Mouse (Mus musculus) cerebellum, postnatal 25 days (tissue): ENCODE data around the gene H2-Ke6.
"Not testable (repeated sequence)": the region's sequence is repeated elsewhere in the genome, so short reads cannot be mapped to it uniquely, and the experiment has no call there.

Experiments
- DNase-seq, 2 experiments: peaks; one replicate each; pipeline ENCODE4 v3.0.0; 2021; ENCODE audit warnings: mixed read lengths in 2 of 2

The H2-Ke6 gene

DNA sequence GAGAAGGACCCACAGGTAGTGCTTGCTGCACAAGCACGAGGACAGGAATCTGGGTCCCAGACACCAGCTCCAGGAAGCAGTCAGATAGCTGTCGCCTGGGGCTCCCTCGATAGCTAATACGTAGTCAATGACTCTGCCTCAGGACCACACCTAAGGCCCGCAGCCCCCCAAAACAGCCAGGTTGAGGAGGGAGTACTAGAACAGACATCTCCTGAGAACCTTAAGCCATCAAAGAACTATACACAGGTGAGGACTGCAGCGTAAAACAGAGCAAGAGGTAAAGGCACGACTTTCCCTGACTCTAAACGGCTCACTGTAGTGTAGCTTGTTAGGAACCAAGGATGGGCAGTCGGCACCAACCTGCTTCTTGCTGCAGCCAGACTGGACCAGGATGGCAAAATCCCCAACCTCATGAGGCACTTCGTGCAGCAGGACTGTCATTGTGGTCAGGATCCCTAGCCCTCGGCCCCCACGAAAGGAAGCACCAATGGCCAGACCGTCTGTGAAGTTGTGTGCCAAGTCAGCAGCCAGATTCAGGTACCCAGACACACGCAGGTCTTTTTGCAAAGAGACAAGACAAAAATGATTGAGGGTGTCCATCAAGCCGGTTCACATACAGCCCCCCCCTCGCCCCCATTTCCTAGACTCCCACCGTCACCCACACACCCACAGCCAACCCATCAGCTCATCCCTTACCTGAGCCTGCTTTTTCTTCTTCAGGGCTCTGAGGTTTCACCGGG lies 1.5 kb upstream of the H2-Ke6 start:
- peak in 1 of 2 experiments; percentile 24 for DNase-seq

DNA sequence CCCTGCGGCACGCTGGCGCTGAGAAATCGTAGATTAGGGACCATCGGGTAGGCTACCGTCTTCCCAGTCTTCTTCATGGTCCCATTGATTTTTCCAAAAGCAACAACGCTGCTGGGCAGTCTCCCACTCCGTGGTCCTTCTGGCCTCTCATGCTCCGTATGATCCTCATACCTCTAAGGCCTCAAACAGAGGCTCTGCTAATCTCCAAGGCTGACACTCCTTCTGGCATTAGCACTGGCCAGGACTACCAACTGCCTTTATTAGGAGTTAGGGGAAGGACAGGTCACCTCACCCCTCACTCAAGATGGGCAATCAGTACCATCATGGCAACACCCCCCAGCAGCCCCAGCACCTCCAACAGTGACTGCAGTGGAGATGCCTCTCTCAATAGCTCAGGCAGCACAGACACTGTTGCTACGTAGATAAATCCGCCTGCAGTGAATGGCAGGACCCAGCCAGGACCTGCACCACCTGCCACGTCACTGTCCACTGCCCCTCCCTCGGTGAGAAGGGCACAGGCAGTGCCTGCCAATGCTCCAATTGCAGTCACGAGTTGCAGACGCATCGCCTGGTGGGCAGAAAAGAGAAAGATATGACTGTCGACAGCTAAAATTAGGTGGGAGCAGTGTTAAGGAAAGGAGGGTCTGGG lies 765 bp upstream of the H2-Ke6 start:
- peak in 1 of 2 experiments; percentile 23 for DNase-seq

- peak in 1 of 2 experiments; percentile 18 for DNase-seq
These were observed 774 bp downstream of the H2-Ke6 start for GRCm38 (mm10) chr17:34026917-34027655.

DNA sequence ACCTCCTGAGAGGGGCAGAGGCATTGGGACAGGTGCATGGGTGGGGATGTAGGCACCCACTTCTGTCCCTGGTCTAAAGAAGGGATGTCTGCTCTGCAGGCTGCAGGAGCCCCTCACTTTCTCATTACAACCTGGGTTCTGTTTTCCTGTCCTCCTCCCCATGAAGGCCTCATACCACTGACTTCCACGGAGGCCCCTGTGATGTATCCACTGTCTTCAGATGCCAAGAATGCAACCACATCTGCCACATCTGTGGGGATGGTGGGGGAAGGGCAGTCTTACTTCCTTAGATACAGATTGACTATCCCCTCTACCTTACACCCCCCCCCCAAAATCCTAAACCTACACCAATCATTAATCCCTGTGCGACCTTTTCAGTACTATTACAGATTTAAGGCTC lies 1.6 kb downstream of the H2-Ke6 start:
- no peak for DNase-seq

GRCm38 (mm10) chr17:34025756-34026151 lies 2.1 kb downstream of the H2-Ke6 start:
- DNase-seq: peak in 1 of 2 experiments; percentile 25

- DNase-seq: peak in 1 of 2 experiments; percentile 64
These were observed 2.8 kb downstream of the H2-Ke6 start for GRCm38 (mm10) chr17:34024861-34025755.

DNA sequence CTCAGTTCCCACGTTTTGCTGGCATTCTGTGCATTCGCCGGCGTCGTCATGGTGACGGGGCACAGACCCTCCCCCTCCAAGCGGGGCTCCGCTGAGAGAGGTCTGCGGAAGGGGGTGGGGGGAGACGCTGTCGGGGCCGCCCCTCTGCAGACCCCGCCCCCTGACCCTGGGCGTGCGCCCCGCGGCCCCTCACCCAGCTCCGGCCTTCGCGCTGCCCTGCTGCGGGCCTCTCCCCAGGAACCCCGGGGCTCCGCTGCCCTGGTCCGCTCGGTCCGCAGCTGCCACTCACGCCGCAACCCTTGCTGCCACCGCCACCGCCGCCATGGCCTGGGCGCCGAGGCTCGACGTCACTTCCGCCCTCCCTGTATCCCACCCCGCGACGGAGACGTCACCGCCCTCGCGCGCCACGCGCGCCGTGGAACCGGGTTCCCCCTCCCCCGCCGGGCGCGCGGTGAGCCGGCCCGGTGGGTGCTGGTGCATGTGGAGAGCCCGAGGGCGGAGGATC lies 3.5 kb downstream of the H2-Ke6 start, which contains the start of gene Ring1:
Ring1 (minus strand) TSS at position 364 of the 505 bp plus-strand sequence.
- DNase-seq: peak; percentile 91 to 94

- no peak for DNase-seq
These were observed 4.2 kb downstream of the H2-Ke6 start for GRCm38 (mm10) chr17:34023678-34024077.

GRCm38 (mm10) chr17:34022987-34023386 lies 4.9 kb downstream of the H2-Ke6 start:
- no peak for DNase-seq

GRCm38 (mm10) chr17:34022414-34022783 lies 5.5 kb downstream of the H2-Ke6 start:
- peak in 1 of 2 experiments; percentile 21 for DNase-seq

DNA sequence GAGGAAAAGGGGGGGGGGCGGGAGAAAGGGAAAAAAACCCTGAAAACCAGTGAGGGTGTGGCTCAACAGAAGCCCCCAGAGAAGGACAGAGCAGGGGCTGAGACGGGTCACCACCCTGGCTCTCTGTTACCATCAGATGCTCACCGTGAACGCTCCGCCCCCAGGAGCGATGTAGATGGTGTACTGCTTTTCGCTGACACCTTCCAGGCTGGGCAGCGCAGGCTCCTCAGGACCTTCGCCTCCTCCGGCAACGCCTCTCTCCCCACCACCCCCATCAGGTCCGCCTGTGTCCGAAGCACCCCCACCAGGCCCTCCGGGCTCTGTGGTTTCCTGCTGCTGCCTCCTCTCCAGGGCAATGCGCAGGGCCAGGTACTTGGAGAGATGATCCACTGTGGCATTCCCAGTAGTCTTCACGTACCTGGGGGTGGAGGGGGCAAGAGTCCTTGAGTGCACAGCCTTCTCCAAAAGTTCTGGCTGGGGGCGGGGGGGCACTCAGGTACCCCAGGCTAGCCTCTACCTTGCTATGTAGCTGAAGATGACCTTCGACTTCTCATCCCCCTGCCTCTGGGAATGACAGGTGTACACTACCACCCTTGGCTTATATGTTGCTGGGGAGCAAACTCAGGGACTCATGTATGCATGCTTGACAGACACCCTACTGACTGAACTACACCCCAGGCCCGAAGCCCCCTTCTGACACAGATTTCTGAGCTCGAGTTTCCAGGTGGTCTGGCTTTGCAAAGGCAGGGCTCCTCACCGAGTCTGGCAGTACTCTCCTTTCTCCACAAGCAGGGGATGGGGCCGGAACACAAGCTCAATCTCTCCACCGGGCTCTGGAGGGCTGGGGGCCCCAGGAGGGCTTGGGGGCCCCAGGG lies 6.1 kb downstream of the H2-Ke6 start:
- DNase-seq: peak in 1 of 2 experiments; percentile 17

DNA sequence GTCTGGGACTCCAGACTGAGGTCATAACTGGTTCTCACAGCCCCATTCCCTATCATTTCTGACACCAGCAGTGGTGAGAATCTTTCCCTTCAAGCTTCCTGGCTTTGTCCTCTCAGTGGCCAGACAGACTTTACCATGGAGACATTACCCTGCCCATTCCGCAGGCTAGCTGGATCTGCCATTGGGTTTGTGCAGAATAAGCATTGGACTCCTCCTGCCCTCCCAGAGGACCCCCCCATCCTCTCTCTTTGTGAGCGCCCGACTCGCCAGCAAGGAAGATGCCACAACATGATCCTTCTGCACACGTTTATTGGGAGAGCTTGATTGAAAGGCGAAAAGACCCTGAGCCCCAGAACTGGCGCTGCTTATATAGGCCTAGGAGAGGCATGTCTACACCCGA lies 14.4 kb downstream of the H2-Ke6 start:
- DNase-seq: no peak

GRCm38 (mm10) chr17:34010156-34010555 lies 17.7 kb downstream of the H2-Ke6 start:
- no peak for DNase-seq

- no peak for DNase-seq
These were observed 21.3 kb downstream of the H2-Ke6 start for GRCm38 (mm10) chr17:34006570-34006969.

DNA sequence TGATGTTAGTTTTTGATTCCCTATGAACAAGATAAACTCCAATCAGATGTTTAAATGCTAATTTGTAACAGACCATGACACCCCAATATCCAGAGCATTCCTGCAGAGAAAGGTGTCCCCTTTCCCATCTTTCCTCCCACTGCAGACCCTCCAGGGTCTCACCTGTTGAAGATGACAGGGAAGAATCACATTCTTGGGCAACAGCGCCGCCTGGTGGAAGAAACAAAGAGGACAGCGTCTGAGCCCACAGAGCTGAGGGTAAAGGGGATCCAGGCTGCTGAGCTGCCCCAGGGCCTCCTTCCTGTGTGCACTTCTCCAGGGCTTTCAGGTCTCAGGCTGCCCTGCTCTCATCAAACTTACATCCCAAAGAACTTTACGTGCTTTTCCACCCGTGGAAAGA lies 24.4 kb downstream of the H2-Ke6 start:
- peak in 1 of 2 experiments; percentile 59 for DNase-seq

- DNase-seq: not testable (repeated sequence)
These were observed 27.1 kb downstream of the H2-Ke6 start for GRCm38 (mm10) chr17:34000796-34001195.

DNA sequence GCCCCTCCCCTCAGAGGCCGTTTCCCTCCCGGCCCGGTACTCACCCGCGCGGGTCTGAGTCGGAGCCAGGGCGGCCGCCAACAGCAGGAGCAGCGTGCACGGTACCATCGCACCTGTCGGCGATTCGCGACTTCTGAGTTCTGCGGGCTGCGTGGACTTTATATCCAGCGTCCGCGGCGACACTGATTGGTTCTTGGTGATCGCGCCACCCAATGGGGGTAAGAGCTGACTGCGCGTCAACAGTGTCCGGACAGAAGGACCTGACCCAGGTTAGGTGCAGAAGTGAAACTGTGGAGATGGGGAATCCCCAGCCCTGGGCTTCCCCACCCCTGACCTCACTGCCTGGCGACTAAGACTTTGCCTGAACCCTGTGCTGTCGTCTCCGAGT lies 27.7 kb downstream of the H2-Ke6 start, which contains the start of gene H2-K1:
H2-K1 (minus strand) TSS at position 198 of the 388 bp plus-strand sequence.
- DNase-seq: peak; percentile 55 to 74

GRCm38 (mm10) chr17:33999341-34000149 lies 28.3 kb downstream of the H2-Ke6 start:
- DNase-seq: no peak

- not testable (repeated sequence) for DNase-seq
These were observed 29.2 kb downstream of the H2-Ke6 start for GRCm38 (mm10) chr17:33998697-33999096.

DNA sequence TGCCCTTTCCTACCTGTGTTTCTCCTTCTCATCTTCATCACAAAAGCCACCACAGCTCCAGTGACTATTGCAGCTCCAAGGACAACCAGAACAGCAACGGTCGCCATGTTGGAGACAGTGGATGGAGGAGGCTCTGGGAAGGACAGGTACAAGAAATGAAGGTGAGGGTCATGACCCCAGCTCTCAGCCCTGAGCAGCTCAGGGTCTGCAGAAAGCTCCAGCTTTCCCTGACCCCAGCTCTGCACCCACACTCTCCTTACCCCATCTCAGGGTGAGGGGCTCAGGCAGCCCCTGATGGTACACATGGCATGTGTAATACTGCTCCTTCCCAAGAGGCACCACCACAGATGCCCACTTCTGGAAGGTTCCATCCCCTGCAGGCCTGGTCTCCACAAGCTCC lies 30.8 kb downstream of the H2-Ke6 start:
- DNase-seq: not testable (repeated sequence)
